Mouse (Mus musculus) heart, embryonic 12.5 days (tissue): ENCODE data around the gene Rnf8. TPM values are rescaled to one million over a fixed set of nuclear protein-coding genes. Genes with fewer than 3 reads are reported as not detected.

Experiments used
- ATAC-seq: fragments of 200-750 bp; cut with Nextera tagmentation; 2 replicates; pipeline ENCODE4 v1.8.0; 2017; ENCODE audit warnings: moderate TSS enrichment, moderate library complexity; ENCODE audit not compliant: insufficient number of reproducible peaks, low FRiP score
- H3K27ac ChIP-seq: fragments of 300-500 bp; sonication (generic); 2 replicates; pipeline ENCODE4 v1.5.1; 2016; ENCODE audit warnings: mild to moderate bottlenecking, moderate library complexity; ENCODE audit not compliant: poor library complexity, severe bottlenecking
- H3K27me3 ChIP-seq: fragments of 300-500 bp; sonication (generic); replicated peaks from 2 replicates; pipeline ENCODE4 v1.6.1; 2016; ENCODE audit warnings: mild to moderate bottlenecking, moderate library complexity
- H3K36me3 ChIP-seq: fragments of 300-500 bp; sonication (generic); 2 replicates; pipeline ENCODE4 v1.6.1; 2016; ENCODE audit warnings: mild to moderate bottlenecking, moderate library complexity
- H3K4me1 ChIP-seq: fragments of 300-500 bp; sonication (generic); replicated peaks from 2 replicates; pipeline ENCODE4 v1.6.1; 2016; ENCODE audit warnings: mild to moderate bottlenecking
- H3K4me2 ChIP-seq: fragments of 300-500 bp; sonication (generic); 2 replicates; pipeline ENCODE4 v1.6.1; 2016; ENCODE audit warnings: mild to moderate bottlenecking, moderate library complexity
- H3K4me3 ChIP-seq: fragments of 300-500 bp; sonication (generic); 2 replicates; pipeline ENCODE4 v1.5.1; 2016; ENCODE audit warnings: mild to moderate bottlenecking
- H3K9ac ChIP-seq: fragments of 300-500 bp; sonication (generic); 2 replicates; pipeline ENCODE4 v1.6.1; 2016; ENCODE audit warnings: mild to moderate bottlenecking, moderate library complexity
- H3K9me3 ChIP-seq: fragments of 300-500 bp; sonication (generic); replicated peaks from 2 replicates; pipeline ENCODE4 v1.6.1; 2016; ENCODE audit warnings: mild to moderate bottlenecking, moderate library complexity
- WGBS: fragments of 180-500 bp; shearing (Covaris S2); methylation state at CpG from one replicate; pipeline ENCODE4 v1.1.7; 2016; 5-methylcytosine and 5-hydroxymethylcytosine counted together
- polyA plus RNA-seq: library from polyadenylated mRNA; unstranded; fragments of >200 nt; fragmentation: Nextera tagmentation; extraction: Ambion mirVana; gene quantifications from 2 replicates; pipeline ENCODE4 v1.2.1, GENCODE M21; 2016

Rnf8 gene
- 52.2 and 58.7 TPM in 2 replicates for polyA plus RNA-seq

- H3K27ac ChIP-seq = peak within 1 kb of the TSS; percentile 96
- peak; percentile 92 for ATAC-seq
- peak within 1 kb of the TSS; percentile 92 for H3K4me2 ChIP-seq
- peak within 1 kb of the TSS; percentile 91 for H3K4me3 ChIP-seq
- H3K4me1 ChIP-seq = peaks cover 36% of the 10 kb centered on the region
- peaks cover 11% of the 10 kb centered on the region; the same call in 1 of the 2 replicates for H3K36me3 ChIP-seq
- H3K9me3 ChIP-seq = no peaks in the 10 kb centered on the region
- H3K9ac ChIP-seq = peak within 1 kb of the TSS; percentile 96
- WGBS = 2% methylated on average over 52 of the region's 52 CpGs
- no peaks in the 10 kb centered on the region for H3K27me3 ChIP-seq
These were observed at the start of gene Rnf8, which contains the start of gene Gm28043 for GRCm38 (mm10) chr17:29614115-29615023. Rnf8 (plus strand) TSS chr17:29614790. Gm28043 (plus strand) TSS chr17:29614876.

GRCm38 (mm10) chr17:29565521-29565920 lies 49.1 kb upstream of the Rnf8 start:
- no peak overlapping the region for H3K4me2 ChIP-seq
- no peak overlapping the region for H3K9ac ChIP-seq
- H3K27me3 ChIP-seq = no peaks in the 10 kb centered on the region
- 0 out of 2 replicates have a peak, but pooled peaks cover 2% of the 10 kb centered on the region for H3K9me3 ChIP-seq
- no peak overlapping the region for H3K4me3 ChIP-seq
- no peak for ATAC-seq
- H3K27ac ChIP-seq = no peak overlapping the region
- peaks cover 57% of the 10 kb centered on the region for H3K36me3 ChIP-seq
- 98% methylated on average over 5 of the region's 5 CpGs for WGBS
- H3K4me1 ChIP-seq = no peaks in the 10 kb centered on the region

GRCm38 (mm10) chr17:29568435-29568834 lies 46.2 kb upstream of the Rnf8 start:
- Histone ChIP-seq H3K4me2 (no peak overlapping the region), H3K4me3 (no peak overlapping the region), H3K9ac (no peak overlapping the region), H3K9me3 (0 out of 2 replicates have a peak, but pooled peaks cover 2% of the 10 kb centered on the region), H3K27ac (no peak overlapping the region), H3K4me1 (no peaks in the 10 kb centered on the region), H3K27me3 (no peaks in the 10 kb centered on the region), H3K36me3 (peaks cover 83% of the 10 kb centered on the region)
- no peak for ATAC-seq
- WGBS = 89% methylated on average over 15 of the region's 15 CpGs

GRCm38 (mm10) chr17:29569831-29570230 lies 44.8 kb upstream of the Rnf8 start:
- WGBS = 88% methylated on average over 6 of the region's 6 CpGs
- 0 out of 2 replicates have a peak, but pooled peaks cover 2% of the 10 kb centered on the region for H3K9me3 ChIP-seq
- no peak overlapping the region for H3K4me2 ChIP-seq
- 0 out of 2 replicates have a peak, but pooled peaks cover 3% of the 10 kb centered on the region for H3K4me1 ChIP-seq
- ATAC-seq = no peak
- peaks cover 87% of the 10 kb centered on the region for H3K36me3 ChIP-seq
- H3K27me3 ChIP-seq = no peaks in the 10 kb centered on the region
- no peak overlapping the region for H3K27ac ChIP-seq
- H3K4me3 ChIP-seq = no peak overlapping the region
- H3K9ac ChIP-seq = no peak overlapping the region

GRCm38 (mm10) chr17:29579579-29580126 lies 34.9 kb upstream of the Rnf8 start:
- 84% methylated on average over 4 of the region's 4 CpGs for WGBS
- Histone ChIP-seq H3K4me1 (peaks cover 16% of the 10 kb centered on the region), H3K4me3 (no peak overlapping the region), H3K27me3 (no peaks in the 10 kb centered on the region), H3K4me2 (no peak overlapping the region), H3K9me3 (no peaks in the 10 kb centered on the region), H3K9ac (no peak overlapping the region), H3K36me3 (peaks cover 78% of the 10 kb centered on the region), H3K27ac (no peak overlapping the region)
- no peak for ATAC-seq

- no peaks in the 10 kb centered on the region for H3K27me3 ChIP-seq
- peaks cover 4% of the 10 kb centered on the region for H3K4me1 ChIP-seq
- no peak overlapping the region for H3K4me2 ChIP-seq
- H3K9me3 ChIP-seq = no peaks in the 10 kb centered on the region
- H3K27ac ChIP-seq = no peak overlapping the region
- H3K36me3 ChIP-seq = peaks cover 69% of the 10 kb centered on the region
- ATAC-seq = no peak
- H3K4me3 ChIP-seq = no peak overlapping the region
- no peak overlapping the region for H3K9ac ChIP-seq
- WGBS = 65% methylated on average over 5 of the region's 5 CpGs
These were observed 31.0 kb upstream of the Rnf8 start for GRCm38 (mm10) chr17:29583569-29583968.

GRCm38 (mm10) chr17:29584306-29584705 lies 30.3 kb upstream of the Rnf8 start:
- Histone ChIP-seq H3K4me2 (no peak overlapping the region), H3K4me1 (peaks cover 12% of the 10 kb centered on the region), H3K27ac (no peak overlapping the region), H3K27me3 (no peaks in the 10 kb centered on the region), H3K9me3 (no peaks in the 10 kb centered on the region), H3K36me3 (peaks cover 62% of the 10 kb centered on the region), H3K4me3 (no peak overlapping the region), H3K9ac (no peak overlapping the region)
- no peak for ATAC-seq
- WGBS = 81% methylated on average over 5 of the region's 5 CpGs

GRCm38 (mm10) chr17:29584737-29585136 lies 29.9 kb upstream of the Rnf8 start:
- Histone ChIP-seq H3K4me3 (no peak overlapping the region), H3K9me3 (no peaks in the 10 kb centered on the region), H3K9ac (no peak overlapping the region), H3K27me3 (no peaks in the 10 kb centered on the region), H3K4me2 (no peak overlapping the region), H3K36me3 (peaks cover 58% of the 10 kb centered on the region), H3K4me1 (peaks cover 16% of the 10 kb centered on the region), H3K27ac (no peak overlapping the region)
- ATAC-seq = no peak
- 89% methylated on average over 3 of the region's 3 CpGs for WGBS

GRCm38 (mm10) chr17:29585446-29585845 lies 29.1 kb upstream of the Rnf8 start:
- no peak for ATAC-seq
- H3K4me3 ChIP-seq = no peak overlapping the region
- H3K27me3 ChIP-seq = no peaks in the 10 kb centered on the region
- H3K9ac ChIP-seq = no peak overlapping the region
- H3K9me3 ChIP-seq = no peaks in the 10 kb centered on the region
- H3K4me1 ChIP-seq = peaks cover 19% of the 10 kb centered on the region
- 87% methylated on average over 6 of the region's 6 CpGs for WGBS
- no peak overlapping the region for H3K27ac ChIP-seq
- no peak overlapping the region for H3K4me2 ChIP-seq
- peaks cover 52% of the 10 kb centered on the region for H3K36me3 ChIP-seq

- Histone ChIP-seq H3K9me3 (no peaks in the 10 kb centered on the region), H3K4me2 (no peak overlapping the region), H3K27ac (no peak overlapping the region), H3K4me1 (peaks cover 22% of the 10 kb centered on the region), H3K4me3 (no peak overlapping the region), H3K36me3 (peaks cover 39% of the 10 kb centered on the region), H3K9ac (no peak overlapping the region), H3K27me3 (no peaks in the 10 kb centered on the region)
- 83% methylated on average over 9 of the region's 9 CpGs for WGBS
- ATAC-seq = no peak
These were observed 27.7 kb upstream of the Rnf8 start for GRCm38 (mm10) chr17:29586921-29587320.

GRCm38 (mm10) chr17:29589221-29589898 lies 25.2 kb upstream of the Rnf8 start:
- Histone ChIP-seq H3K4me1 (peaks cover 26% of the 10 kb centered on the region), H3K4me3 (no peak overlapping the region), H3K27me3 (no peaks in the 10 kb centered on the region), H3K36me3 (peaks cover 28% of the 10 kb centered on the region), H3K9ac (no peak overlapping the region), H3K4me2 (no peak overlapping the region), H3K9me3 (no peaks in the 10 kb centered on the region), H3K27ac (peak overlapping the region; percentile 34; the same call in 1 of the 2 replicates)
- 0 out of 2 replicates have a peak, but pooled peaks have one; percentile 42 for ATAC-seq
- 61% methylated on average over 11 of the region's 11 CpGs for WGBS
